Comparison of ENCODE assay signal across 7 mouse cellular contexts in genomic region chr16:31933751-31934549, GRCm38 (mm10). TPM values are rescaled to one million over a fixed set of nuclear protein-coding genes. Genes with fewer than 3 reads are reported as not detected.
DNase-seq lines count a peak whose midpoint lies in the region; ATAC-seq lines count a peak whose summit lies in the region.

Pigz (plus strand) TSS chr16:31933851.

- peak; percentile 33 for ATAC-seq in hindbrain, embryonic 12.5 days (ENCODE audit: low FRiP score)

- peaks cover 35% of the 10 kb centered on the region for H3K27me3 ChIP-seq in hindbrain, embryonic 12.5 days

- peak within 1 kb of the TSS; percentile 45 for H3K4me3 ChIP-seq in hindbrain, embryonic 12.5 days

- H3K27ac ChIP-seq in hindbrain, embryonic 12.5 days: peak within 1 kb of the TSS; percentile 92

- H3K9me3 ChIP-seq in hindbrain, embryonic 12.5 days (replicated peaks): no peaks in the 10 kb centered on the region

- 5% methylated on average over 42 of the region's 42 CpGs for WGBS in hindbrain, embryonic 12.5 days

- H3K36me3 ChIP-seq in hindbrain, embryonic 12.5 days: no peaks in the 10 kb centered on the region

- peak within 1 kb of the TSS; percentile 58 for H3K9ac ChIP-seq in hindbrain, embryonic 12.5 days

- DNase-seq in adrenal gland, adult 2 months: peak; percentile 63
- peak; percentile 80 for DNase-seq in cerebellum, adult 11 months
- DNase-seq in frontal cortex, postnatal 36 days (ENCODE audit: low spot score in 2 of 2): peak; percentile 55 to 57
- DNase-seq in layer of hippocampus, postnatal 14 days (ENCODE audit: low spot score in 2 of 2): peak; percentile 58 to 60
- DNase-seq in lung, postnatal 14 days: peak; percentile 55
- DNase-seq in skeletal muscle tissue, adult 2 months (ENCODE audit: low read depth, low spot score): peak; percentile 27

- peaks cover 33% of the 10 kb centered on the region for H3K4me1 ChIP-seq in hindbrain, embryonic 12.5 days

- H3K4me2 ChIP-seq in hindbrain, embryonic 12.5 days (replicated peaks): peak within 1 kb of the TSS; percentile 78

RNA-seq across cellular contexts. Expression of gene Pigz, which starts in this region (rescaled TPM):
- 1 to 10 TPM in 1 of 2 experiments, under 1 TPM in 1; 0.35 to 1.3 TPM for total RNA-seq in adrenal gland, adult 2 months (2021)
- polyA plus RNA-seq in adrenal gland, adult 2 months (2012; rRNA removed): 0.71 and 1.3 TPM in 2 replicates
- polyA plus RNA-seq in hindbrain, embryonic 12.5 days (2016; fragmentation: Nextera tagmentation; extraction: Ambion mirVana): 2.1 and 2.8 TPM in 2 replicates
- 10 to 100 TPM; 10.5 to 13.1 TPM for total RNA-seq in layer of hippocampus, postnatal 14 days (2021)

Comparison
In these comparisons a context has a peak if more than half of its experiments do, and no peak if none do; other contexts are left out.
1. Peak in every context shown above with its lines: DNase-seq, ATAC-seq, H3K4me3 ChIP-seq and H3K27ac ChIP-seq.
2. RNA of gene Pigz (total RNA-seq): 10.5 to 13.1 TPM in layer of hippocampus, postnatal 14 days; 0.35 to 1.3 TPM in adrenal gland, adult 2 months; every median in the first group is over 4 times any median in the second.
3. DNase-seq: peak in every context shown above with its lines; median percentile 80 in cerebellum, adult 11 months; 63 in adrenal gland, adult 2 months; 59 in layer of hippocampus, postnatal 14 days; 56 in frontal cortex, postnatal 36 days; 55 in lung, postnatal 14 days; 27 in skeletal muscle tissue, adult 2 months.